Mouse (Mus musculus) stomach, embryonic 16.5 days (tissue): Measurements from ENCODE around the gene Hdac1. TPM values are rescaled to one million over a fixed set of nuclear protein-coding genes. Genes with fewer than 3 reads are reported as not detected.
A peak's percentile ranks its signal among the peaks of the same experiment; 100 is the strongest.

Experiments
- ATAC-seq: fragments of 200-750 bp; cut with Nextera tagmentation; 2 replicates; pipeline ENCODE4 v1.8.0; 2017; ENCODE audit warnings: moderate number of reproducible peaks, moderate TSS enrichment; ENCODE audit not compliant: insufficient read depth, low FRiP score
- H3K27ac ChIP-seq: fragments of 300-500 bp; sonication (generic); 2 replicates; pipeline ENCODE4 v1.5.1; 2014; ENCODE audit warnings: low read length
- H3K27me3 ChIP-seq: fragments of 300-500 bp; sonication (generic); 2 replicates; pipeline ENCODE4 v1.6.1; 2014; ENCODE audit warnings: low read length, control low read depth, mixed read lengths; ENCODE audit not compliant: control insufficient read depth, insufficient read depth
- H3K36me3 ChIP-seq: fragments of 300-500 bp; sonication (generic); 2 replicates; pipeline ENCODE4 v1.6.1; 2014; ENCODE audit warnings: low read length; ENCODE audit not compliant: control insufficient read depth, insufficient read depth
- H3K4me1 ChIP-seq: fragments of 300-500 bp; sonication (generic); 2 replicates; pipeline ENCODE4 v1.6.1; 2014; ENCODE audit warnings: low read length, control low read depth, mixed read lengths; ENCODE audit not compliant: control insufficient read depth, insufficient read depth
- H3K4me2 ChIP-seq: fragments of 300-500 bp; sonication (generic); 2 replicates; pipeline ENCODE4 v1.6.1; 2014; ENCODE audit warnings: low read depth, low read length, mixed read lengths
- H3K4me3 ChIP-seq: fragments of 300-500 bp; sonication (generic); replicated peaks from 2 replicates; pipeline ENCODE4 v1.5.1; 2014; ENCODE audit warnings: mild to moderate bottlenecking, low read length
- H3K9ac ChIP-seq: fragments of 300-500 bp; sonication (generic); 2 replicates; pipeline ENCODE4 v1.6.1; 2014; ENCODE audit warnings: low read length
- H3K9me3 ChIP-seq: fragments of 300-500 bp; sonication (generic); replicated peaks from 2 replicates; pipeline ENCODE4 v1.6.1; 2016; ENCODE audit warnings: low read length, control low read depth; ENCODE audit not compliant: control insufficient read depth
- WGBS: fragments of 180-500 bp; shearing (Covaris S2); extraction: QIAGEN DNeasy Blood & Tissue Kit; methylation state at CpG from one replicate; pipeline ENCODE4 v1.1.7; 2014; 5-methylcytosine and 5-hydroxymethylcytosine counted together
- polyA plus RNA-seq: library from polyadenylated mRNA; unstranded; fragments of >200 nt; fragmentation: Nextera tagmentation; extraction: Ambion mirVana; gene quantifications from 2 replicates; pipeline ENCODE4 v1.2.1, GENCODE M21; 2015

Hdac1 gene
- polyA plus RNA-seq, 1 experiment from 2014 or later = 195 TPM

GRCm38 (mm10) chr4:129568366-129568765, 25.9 kb upstream of the Hdac1 start:
- no peaks in the 10 kb centered on the region for H3K36me3 ChIP-seq
- H3K27ac ChIP-seq = no peak overlapping the region
- no peak overlapping the region for H3K4me2 ChIP-seq
- no peaks in the 10 kb centered on the region for H3K9me3 ChIP-seq
- no peak for ATAC-seq
- no peaks in the 10 kb centered on the region for H3K27me3 ChIP-seq
- WGBS = 91% methylated on average over 7 of the region's 7 CpGs
- H3K4me3 ChIP-seq = no peak overlapping the region
- H3K9ac ChIP-seq = no peak overlapping the region
- H3K4me1 ChIP-seq = peaks cover 5% of the 10 kb centered on the region; the same call in 1 of the 2 replicates

- Histone ChIP-seq H3K27ac (no peak overlapping the region), H3K27me3 (no peaks in the 10 kb centered on the region), H3K4me3 (no peak overlapping the region), H3K9me3 (no peaks in the 10 kb centered on the region), H3K4me2 (no peak overlapping the region), H3K36me3 (no peaks in the 10 kb centered on the region), H3K4me1 (peaks cover 5% of the 10 kb centered on the region; the same call in 1 of the 2 replicates), H3K9ac (no peak overlapping the region)
- 70% methylated on average over 6 of the region's 6 CpGs for WGBS
- no peak for ATAC-seq
Observed at GRCm38 (mm10) chr4:129565139-129565538, 22.6 kb upstream of the Hdac1 start.

- Histone ChIP-seq H3K4me2 (no peak overlapping the region), H3K4me3 (no peak overlapping the region), H3K9ac (no peak overlapping the region; the same call in 1 of the 2 replicates), H3K27ac (peak overlapping the region; percentile 4; the same call in 1 of the 2 replicates), H3K9me3 (no peaks in the 10 kb centered on the region), H3K4me1 (peaks cover 5% of the 10 kb centered on the region; the same call in 1 of the 2 replicates), H3K27me3 (no peaks in the 10 kb centered on the region), H3K36me3 (no peaks in the 10 kb centered on the region)
- ATAC-seq = peak; percentile 37; the same call in 1 of the 2 replicates
- WGBS = 17% methylated on average over 8 of the region's 8 CpGs
Observed at GRCm38 (mm10) chr4:129563718-129564117, 21.2 kb upstream of the Hdac1 start.

- Histone ChIP-seq H3K4me2 (no peak overlapping the region), H3K9ac (no peak overlapping the region), H3K36me3 (no peaks in the 10 kb centered on the region), H3K4me3 (no peak overlapping the region), H3K27me3 (no peaks in the 10 kb centered on the region), H3K4me1 (peaks cover 14% of the 10 kb centered on the region), H3K27ac (no peak overlapping the region), H3K9me3 (no peaks in the 10 kb centered on the region)
- 78% methylated on average over 5 of the region's 5 CpGs for WGBS
- no peak for ATAC-seq
Observed at GRCm38 (mm10) chr4:129561184-129561583, 18.7 kb upstream of the Hdac1 start.

- ATAC-seq = no peak
- Histone ChIP-seq H3K4me2 (no peak overlapping the region), H3K9me3 (no peaks in the 10 kb centered on the region), H3K4me3 (no peak overlapping the region), H3K27me3 (no peaks in the 10 kb centered on the region), H3K9ac (no peak overlapping the region), H3K4me1 (peaks cover 10% of the 10 kb centered on the region), H3K27ac (no peak overlapping the region), H3K36me3 (no peaks in the 10 kb centered on the region)
- 82% methylated on average over 12 of the region's 12 CpGs for WGBS
Observed at GRCm38 (mm10) chr4:129558321-129558955, 15.9 kb upstream of the Hdac1 start.

GRCm38 (mm10) chr4:129557256-129557808, 14.8 kb upstream of the Hdac1 start:
- H3K4me3 ChIP-seq = peak overlapping the region; percentile 64
- H3K36me3 ChIP-seq = no peaks in the 10 kb centered on the region
- peak overlapping the region; percentile 94 for H3K4me2 ChIP-seq
- peak overlapping the region; percentile 71 for H3K9ac ChIP-seq
- H3K9me3 ChIP-seq = no peaks in the 10 kb centered on the region
- H3K27me3 ChIP-seq = no peaks in the 10 kb centered on the region
- H3K4me1 ChIP-seq = peaks cover 10% of the 10 kb centered on the region
- whole genome bisulfite sequencing = 75% methylated on average over 9 of the region's 9 CpGs
- H3K27ac ChIP-seq = peak overlapping the region; percentile 74; the same call in 1 of the 2 replicates
- no peak for ATAC-seq

GRCm38 (mm10) chr4:129556532-129557223, 14.2 kb upstream of the Hdac1 start:
- 6% methylated on average over 32 of the region's 33 CpGs for WGBS
- H3K9me3 ChIP-seq = no peaks in the 10 kb centered on the region
- no peaks in the 10 kb centered on the region for H3K27me3 ChIP-seq
- peak; percentile 87 for ATAC-seq
- H3K4me1 ChIP-seq = peaks cover 10% of the 10 kb centered on the region
- H3K4me2 ChIP-seq = peak overlapping the region; percentile 94
- H3K4me3 ChIP-seq = peak overlapping the region; percentile 64
- H3K9ac ChIP-seq = peak overlapping the region; percentile 71
- H3K36me3 ChIP-seq = no peaks in the 10 kb centered on the region
- peak overlapping the region; percentile 74 for H3K27ac ChIP-seq

GRCm38 (mm10) chr4:129555862-129556531, 13.5 kb upstream of the Hdac1 start:
- H3K4me1 ChIP-seq = peaks cover 10% of the 10 kb centered on the region
- peak overlapping the region; percentile 94 for H3K4me2 ChIP-seq
- no peaks in the 10 kb centered on the region for H3K27me3 ChIP-seq
- ATAC-seq = peak; percentile 63
- peak overlapping the region; percentile 71 for H3K9ac ChIP-seq
- under 1% methylated on average over 24 of the region's 24 CpGs for WGBS
- H3K9me3 ChIP-seq = no peaks in the 10 kb centered on the region
- no peaks in the 10 kb centered on the region for H3K36me3 ChIP-seq
- H3K27ac ChIP-seq = no peak overlapping the region; the same call in none of the 2 replicates
- peak overlapping the region; percentile 64 for H3K4me3 ChIP-seq
